Mouse (Mus musculus) ES-E14 (cell line): ENCODE measurements at regions not wholly inside any gene's neighbourhood (a gene's known extent, or its start where the extent isn't known, plus 50 kb on each side); places are given as distances from the start of the nearest gene placed in this dataset.

Experiments used
- DNase-seq: peaks from one replicate; pipeline ENCODE4 v3.0.0-alpha.2; 2013; ENCODE audit warnings: low read depth, low spot score
- H3K27ac ChIP-seq: 2 replicates; pipeline ENCODE4 v1.5.1; 2012; ENCODE audit warnings: low read depth, mild to moderate bottlenecking, low read length, moderate library complexity, mixed read lengths; ENCODE audit not compliant: poor library complexity, insufficient read depth, severe bottlenecking
- H3K36me3 ChIP-seq: 2 replicates; pipeline ENCODE4 v1.6.1; 2012; ENCODE audit warnings: mild to moderate bottlenecking, low read length, moderate library complexity, mixed read lengths; ENCODE audit not compliant: control insufficient read depth, poor library complexity, insufficient read depth, severe bottlenecking
- H3K4me1 ChIP-seq, 2 experiments: fragments of 150-350 bp in 1 of 2; sonication (generic) in 1 of 2; 2 replicates each; pipeline ENCODE4 v1.6.1; 2012; ENCODE audit warnings: low read length in 2 of 2, mild to moderate bottlenecking in 1 of 2, mixed read lengths in 1 of 2; ENCODE audit not compliant: control insufficient read depth in 2 of 2, insufficient read depth in 2 of 2, poor library complexity in 1 of 2
- H3K4me3 ChIP-seq, 2 experiments: fragments of 150-350 bp in 1 of 2; sonication (generic) in 1 of 2; 2 replicates each; pipeline ENCODE4 v1.5.1; 2012; ENCODE audit warnings: low read length in 2 of 2, low read depth in 1 of 2, mild to moderate bottlenecking in 1 of 2, mixed read lengths in 1 of 2; ENCODE audit not compliant: insufficient read depth in 1 of 2, poor library complexity in 1 of 2, severe bottlenecking in 1 of 2
- H3K9ac ChIP-seq: 2 replicates; pipeline ENCODE4 v1.6.1; 2012; ENCODE audit warnings: low read depth, mild to moderate bottlenecking, low read length, mixed read lengths; ENCODE audit not compliant: poor library complexity, insufficient read depth, severe bottlenecking
- H3K9me3 ChIP-seq: fragments of 150-350 bp; sonication (generic); 2 replicates; pipeline ENCODE4 v1.6.1; 2012; ENCODE audit warnings: low read depth, mild to moderate bottlenecking, low read length; ENCODE audit not compliant: control insufficient read depth, insufficient read depth
- CHD2 ChIP-seq: IDR thresholded peaks from 2 replicates; pipeline ENCODE4 v1.6.1; 2014; ENCODE audit warnings: mild to moderate bottlenecking, low read depth, low read length, inconsistent platforms
- HCFC1 ChIP-seq: IDR thresholded peaks from 2 replicates; pipeline ENCODE4 v1.6.1; 2012; ENCODE audit warnings: low read length, inconsistent platforms, borderline replicate concordance; ENCODE audit not compliant: insufficient read depth
- MAFK ChIP-seq: IDR thresholded peaks from 2 replicates; pipeline ENCODE4 v1.6.1; 2014; ENCODE audit warnings: mild to moderate bottlenecking, low read depth, low read length, inconsistent platforms; ENCODE audit not compliant: insufficient read depth
- ZC3H11A ChIP-seq: IDR thresholded peaks from 2 replicates; pipeline ENCODE4 v1.6.1; 2012; ENCODE audit warnings: low read depth, mild to moderate bottlenecking, inconsistent platforms, low read length, borderline replicate concordance
- ZNF384 ChIP-seq: IDR thresholded peaks from 2 replicates; pipeline ENCODE4 v1.6.1; 2012; ENCODE audit warnings: low read depth, low read length, inconsistent platforms
- in situ Hi-C, 2 experiments: fragments of 600-800 bp; cut with MboI; formaldehyde crosslinking; loops; one replicate each; pipeline ENCODE4 v1.15.1; 2025; ENCODE audit warnings: low sequenced_read_pairs in 2 of 2, inconsistent platforms in 1 of 2; ENCODE audit not compliant: unreplicated experiment in 2 of 2

DNA sequence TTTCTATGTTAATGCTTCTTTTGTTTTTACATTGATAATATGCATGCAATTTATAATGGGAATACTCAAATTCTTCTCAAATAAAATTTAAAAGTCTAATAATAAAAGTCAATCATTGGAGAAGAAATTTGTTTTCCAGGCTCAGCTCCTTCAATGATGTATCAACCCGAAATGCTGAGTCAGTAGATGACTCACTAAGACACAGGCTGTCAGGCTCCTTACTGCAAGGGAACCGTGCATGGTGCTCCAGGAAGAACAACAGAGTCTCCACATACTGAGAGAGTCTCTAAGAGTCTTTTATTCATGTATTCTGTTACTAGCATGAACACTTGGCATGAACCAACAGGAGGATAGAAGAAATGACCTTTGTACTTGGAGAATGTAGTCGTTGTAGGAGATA is 245.7 kb downstream of the 1190002N15Rik start:
- no peak for DNase-seq
- Histone ChIP-seq H3K4me3 (no peak overlapping the region), H3K9me3 (no peaks in the 10 kb centered on the region), H3K36me3 (no peaks in the 10 kb centered on the region), H3K9ac (no peak overlapping the region), H3K4me1 (no peaks in the 10 kb centered on the region), H3K27ac (no peak overlapping the region)
- no peak for TF ChIP-seq HCFC1
- TF ChIP-seq CHD2 = no peak
- no peak for TF ChIP-seq ZC3H11A
- no peak for TF ChIP-seq ZNF384
- TF ChIP-seq MAFK = no peak
- in situ Hi-C loops = no loop called here

GRCm38 (mm10) chr9:94289546-94289945 is 248.3 kb downstream of the 1190002N15Rik start:
- H3K27ac ChIP-seq = no peak overlapping the region
- H3K9me3 ChIP-seq = no peaks in the 10 kb centered on the region
- no peaks in the 10 kb centered on the region for H3K36me3 ChIP-seq
- in situ Hi-C loops = no loop called here
- TF ChIP-seq HCFC1 = no peak
- no peak for TF ChIP-seq MAFK
- no peak for TF ChIP-seq CHD2
- TF ChIP-seq ZC3H11A = no peak
- no peak for TF ChIP-seq ZNF384
- H3K9ac ChIP-seq = no peak overlapping the region
- H3K4me1 ChIP-seq = no peaks in the 10 kb centered on the region
- no peak for DNase-seq
- no peak overlapping the region for H3K4me3 ChIP-seq

GRCm38 (mm10) chr9:94287559-94287958 is 250.3 kb downstream of the 1190002N15Rik start:
- Histone ChIP-seq H3K27ac (no peak overlapping the region), H3K4me1 (no peaks in the 10 kb centered on the region), H3K36me3 (no peaks in the 10 kb centered on the region), H3K4me3 (no peak overlapping the region), H3K9ac (no peak overlapping the region), H3K9me3 (no peaks in the 10 kb centered on the region)
- DNase-seq = no peak
- TF ChIP-seq CHD2 = no peak
- TF ChIP-seq ZC3H11A = no peak
- no peak for TF ChIP-seq ZNF384
- no peak for TF ChIP-seq MAFK
- no peak for TF ChIP-seq HCFC1
- in situ Hi-C loops = no loop called here

- H3K4me1 ChIP-seq = no peaks in the 10 kb centered on the region
- no peak overlapping the region for H3K27ac ChIP-seq
- H3K9me3 ChIP-seq = no peaks in the 10 kb centered on the region
- no peaks in the 10 kb centered on the region for H3K36me3 ChIP-seq
- TF ChIP-seq ZNF384 (no peak), MAFK (no peak), ZC3H11A (no peak), CHD2 (no peak), HCFC1 (no peak)
- H3K4me3 ChIP-seq = no peak overlapping the region
- in situ Hi-C loops = no loop called here
- no peak overlapping the region for H3K9ac ChIP-seq
- DNase-seq = no peak
Measured at GRCm38 (mm10) chr9:94278657-94279585, 259.0 kb downstream of the 1190002N15Rik start.
